Mouse (Mus musculus) G1E-ER4 (cell line): ENCODE data around the gene Usb1. TPM values are rescaled to one million over a fixed set of nuclear protein-coding genes. Genes with fewer than 3 reads are reported as not detected.

Experiments
- GATA1 ChIP-seq: IDR thresholded peaks from one replicate; pipeline ENCODE4 v1.8.0; 2012; ENCODE audit warnings: low read length, inconsistent platforms
- polyA plus RNA-seq: library from polyadenylated mRNA; stranded (reverse); fragments of >175 nt; gene quantifications from 2 replicates; pipeline ENCODE4 v1.2.3, GENCODE M21; 2012

Usb1 gene
- polyA plus RNA-seq, 1 experiment, result 16.0 TPM

- TF ChIP-seq GATA1, result no peak
Measured at GRCm38 (mm10) chr8:95352871-95353866, 21.1 kb downstream of the Usb1 start.

GRCm38 (mm10) chr8:95354606-95355005 is 22.5 kb downstream of the Usb1 start:
- TF ChIP-seq GATA1, result no peak

- no peak for TF ChIP-seq GATA1
Measured at GRCm38 (mm10) chr8:95358550-95359411, 26.7 kb downstream of the Usb1 start.

- no peak for TF ChIP-seq GATA1
Measured at GRCm38 (mm10) chr8:95360181-95361015, 28.3 kb downstream of the Usb1 start.

GRCm38 (mm10) chr8:95361016-95361341 is 28.9 kb downstream of the Usb1 start:
- TF ChIP-seq GATA1, result no peak

- no peak for TF ChIP-seq GATA1
Measured at GRCm38 (mm10) chr8:95362272-95362671, 30.2 kb downstream of the Usb1 start.

- no peak for TF ChIP-seq GATA1
Measured at GRCm38 (mm10) chr8:95363849-95364248, 31.8 kb downstream of the Usb1 start.

- TF ChIP-seq GATA1, result no peak
Measured at GRCm38 (mm10) chr8:95369581-95370326, 37.7 kb downstream of the Usb1 start.

GRCm38 (mm10) chr8:95373389-95374002 is 41.4 kb downstream of the Usb1 start:
- TF ChIP-seq GATA1, result no peak

- no peak for TF ChIP-seq GATA1
Measured at GRCm38 (mm10) chr8:95374429-95374828, 42.3 kb downstream of the Usb1 start.

GRCm38 (mm10) chr8:95375374-95375930 is 43.4 kb downstream of the Usb1 start:
- TF ChIP-seq GATA1, result no peak

- TF ChIP-seq GATA1, result no peak
Measured at GRCm38 (mm10) chr8:95376309-95376999, 44.4 kb downstream of the Usb1 start.

GRCm38 (mm10) chr8:95377101-95377500 is 45.0 kb downstream of the Usb1 start:
- no peak for TF ChIP-seq GATA1
